Mouse (Mus musculus): ENCODE measurements around the gene Prm2. TPM values are rescaled to one million over a fixed set of nuclear protein-coding genes. Genes with fewer than 3 reads are reported as not detected.

Gene Prm2
- polyA plus RNA-seq, 1 experiment from 2014 or later = not detected

GRCm38 (mm10) chr16:10761182-10761581, 34.8 kb downstream of the Prm2 start:
- no peaks in the 10 kb centered on the region for H3K9me3 ChIP-seq (replicated peaks; ENCODE audit: control insufficient read depth, low read length)
- H3K27ac ChIP-seq (ENCODE audit: low read length) = no peak overlapping the region
- no peaks in the 10 kb centered on the region for H3K27me3 ChIP-seq (ENCODE audit: control insufficient read depth, insufficient read depth, low read length)
- H3K4me3 ChIP-seq (ENCODE audit: low read length) = no peak overlapping the region
- peaks cover 4% of the 10 kb centered on the region for H3K4me1 ChIP-seq (ENCODE audit: control insufficient read depth, insufficient read depth, low read length)
- no peak for ATAC-seq (replicated peaks; ENCODE audit: extremely low read depth, insufficient read depth, low FRiP score)
- no peak overlapping the region for H3K4me2 ChIP-seq (ENCODE audit: low read depth, low read length)
- H3K9ac ChIP-seq (ENCODE audit: low read length) = no peak overlapping the region
- 56% methylated on average over 8 of the region's 8 CpGs for WGBS
- H3K36me3 ChIP-seq (ENCODE audit: control insufficient read depth, insufficient read depth) = no peaks in the 10 kb centered on the region

GRCm38 (mm10) chr16:10756168-10756567, 39.8 kb downstream of the Prm2 start:
- Histone ChIP-seq H3K4me1 (ENCODE audit: control insufficient read depth, insufficient read depth, low read length) (peaks cover 2% of the 10 kb centered on the region), H3K27me3 (ENCODE audit: control insufficient read depth, insufficient read depth, low read length) (no peaks in the 10 kb centered on the region), H3K9ac (ENCODE audit: low read length) (no peak overlapping the region), H3K4me3 (ENCODE audit: low read length) (no peak overlapping the region), H3K4me2 (ENCODE audit: low read depth, low read length) (no peak overlapping the region), H3K36me3 (ENCODE audit: control insufficient read depth, insufficient read depth) (no peaks in the 10 kb centered on the region), H3K27ac (ENCODE audit: low read length) (no peak overlapping the region), H3K9me3 (replicated peaks; ENCODE audit: control insufficient read depth, low read length) (no peaks in the 10 kb centered on the region)
- WGBS = 61% methylated on average over 6 of the region's 6 CpGs
- no peak for ATAC-seq (replicated peaks; ENCODE audit: extremely low read depth, insufficient read depth, low FRiP score)

- WGBS = 84% methylated on average over 3 of the region's 3 CpGs
- Histone ChIP-seq H3K4me3 (ENCODE audit: low read length) (no peak overlapping the region), H3K36me3 (ENCODE audit: control insufficient read depth, insufficient read depth) (no peaks in the 10 kb centered on the region), H3K27me3 (ENCODE audit: control insufficient read depth, insufficient read depth, low read length) (no peaks in the 10 kb centered on the region), H3K9ac (ENCODE audit: low read length) (no peak overlapping the region), H3K9me3 (replicated peaks; ENCODE audit: control insufficient read depth, low read length) (no peaks in the 10 kb centered on the region), H3K4me2 (ENCODE audit: low read depth, low read length) (no peak overlapping the region), H3K27ac (ENCODE audit: low read length) (no peak overlapping the region), H3K4me1 (ENCODE audit: control insufficient read depth, insufficient read depth, low read length) (peaks cover 5% of the 10 kb centered on the region)
- no peak for ATAC-seq (replicated peaks; ENCODE audit: extremely low read depth, insufficient read depth, low FRiP score)
Observed at GRCm38 (mm10) chr16:10754521-10755296, 41.2 kb downstream of the Prm2 start.

GRCm38 (mm10) chr16:10749824-10750223, 46.1 kb downstream of the Prm2 start:
- 17% methylated on average over 7 of the region's 7 CpGs for WGBS
- Histone ChIP-seq H3K27me3 (ENCODE audit: control insufficient read depth, insufficient read depth, low read length) (no peaks in the 10 kb centered on the region), H3K4me1 (ENCODE audit: control insufficient read depth, insufficient read depth, low read length) (peaks cover 19% of the 10 kb centered on the region), H3K9me3 (replicated peaks; ENCODE audit: control insufficient read depth, low read length) (no peaks in the 10 kb centered on the region), H3K4me2 (ENCODE audit: low read depth, low read length) (no peak overlapping the region), H3K27ac (ENCODE audit: low read length) (peak overlapping the region; percentile 22; the same call in 1 of the 2 replicates), H3K9ac (ENCODE audit: low read length) (no peak overlapping the region), H3K36me3 (ENCODE audit: control insufficient read depth, insufficient read depth) (no peaks in the 10 kb centered on the region), H3K4me3 (ENCODE audit: low read length) (no peak overlapping the region)
- peak; percentile 60 for ATAC-seq (replicated peaks; ENCODE audit: extremely low read depth, insufficient read depth, low FRiP score)

- Histone ChIP-seq H3K27ac (ENCODE audit: low read length) (peak overlapping the region; percentile 22; the same call in 1 of the 2 replicates), H3K4me1 (ENCODE audit: control insufficient read depth, insufficient read depth, low read length) (peaks cover 19% of the 10 kb centered on the region), H3K9me3 (replicated peaks; ENCODE audit: control insufficient read depth, low read length) (no peaks in the 10 kb centered on the region), H3K4me2 (ENCODE audit: low read depth, low read length) (no peak overlapping the region), H3K27me3 (ENCODE audit: control insufficient read depth, insufficient read depth, low read length) (no peaks in the 10 kb centered on the region), H3K36me3 (ENCODE audit: control insufficient read depth, insufficient read depth) (no peaks in the 10 kb centered on the region), H3K9ac (ENCODE audit: low read length) (no peak overlapping the region), H3K4me3 (ENCODE audit: low read length) (no peak overlapping the region)
- 0 out of 2 replicates have a peak, but pooled peaks have one; percentile 21 for ATAC-seq (replicated peaks; ENCODE audit: extremely low read depth, insufficient read depth, low FRiP score)
- WGBS = 30% methylated on average over 7 of the region's 7 CpGs
Observed at GRCm38 (mm10) chr16:10749226-10749625, 46.7 kb downstream of the Prm2 start.

Other genes starting within 250 kb of the Prm2 start
- gene Socs1, start 10.6 kb downstream of the Prm2 start, polyA plus RNA-seq (2015; fragmentation: Nextera tagmentation; extraction: Ambion mirVana) = 5.5 and 11.6 TPM in 2 replicates
- gene Tnp2, start 7.5 kb downstream of the Prm2 start, polyA plus RNA-seq (2015; fragmentation: Nextera tagmentation; extraction: Ambion mirVana) = 0.47 TPM in 1 of 2 replicates, not detected in the other
- gene Prm3, start 5.2 kb downstream of the Prm2 start, polyA plus RNA-seq (2015; fragmentation: Nextera tagmentation; extraction: Ambion mirVana) = not detected in 2 replicates
- gene Prm1, start 9.7 kb upstream of the Prm2 start, polyA plus RNA-seq (2015; fragmentation: Nextera tagmentation; extraction: Ambion mirVana) = 0.36 and 0.58 TPM in 2 replicates
- not detected in 2 replicates for gene Gm11172, start 16.8 kb upstream of the Prm2 start, polyA plus RNA-seq (2015; fragmentation: Nextera tagmentation; extraction: Ambion mirVana)
- gene Rmi2, start 38.9 kb upstream of the Prm2 start, polyA plus RNA-seq (2015; fragmentation: Nextera tagmentation; extraction: Ambion mirVana) = 2.8 and 3.0 TPM in 2 replicates